Mouse (Mus musculus) heart, embryonic 12.5 days (tissue): ENCODE data around the gene Trim11. TPM values are rescaled to one million over a fixed set of nuclear protein-coding genes. Genes with fewer than 3 reads are reported as not detected.

Experiments
- ATAC-seq: fragments of 200-750 bp; cut with Nextera tagmentation; 2 replicates; pipeline ENCODE4 v1.8.0; 2017; ENCODE audit warnings: moderate TSS enrichment, moderate library complexity; ENCODE audit not compliant: insufficient number of reproducible peaks, low FRiP score
- H3K27ac ChIP-seq: fragments of 300-500 bp; sonication (generic); 2 replicates; pipeline ENCODE4 v1.5.1; 2016; ENCODE audit warnings: mild to moderate bottlenecking, moderate library complexity; ENCODE audit not compliant: poor library complexity, severe bottlenecking
- H3K27me3 ChIP-seq: fragments of 300-500 bp; sonication (generic); replicated peaks from 2 replicates; pipeline ENCODE4 v1.6.1; 2016; ENCODE audit warnings: mild to moderate bottlenecking, moderate library complexity
- H3K36me3 ChIP-seq: fragments of 300-500 bp; sonication (generic); 2 replicates; pipeline ENCODE4 v1.6.1; 2016; ENCODE audit warnings: mild to moderate bottlenecking, moderate library complexity
- H3K4me1 ChIP-seq: fragments of 300-500 bp; sonication (generic); replicated peaks from 2 replicates; pipeline ENCODE4 v1.6.1; 2016; ENCODE audit warnings: mild to moderate bottlenecking
- H3K4me2 ChIP-seq: fragments of 300-500 bp; sonication (generic); 2 replicates; pipeline ENCODE4 v1.6.1; 2016; ENCODE audit warnings: mild to moderate bottlenecking, moderate library complexity
- H3K4me3 ChIP-seq: fragments of 300-500 bp; sonication (generic); 2 replicates; pipeline ENCODE4 v1.5.1; 2016; ENCODE audit warnings: mild to moderate bottlenecking
- H3K9ac ChIP-seq: fragments of 300-500 bp; sonication (generic); 2 replicates; pipeline ENCODE4 v1.6.1; 2016; ENCODE audit warnings: mild to moderate bottlenecking, moderate library complexity
- H3K9me3 ChIP-seq: fragments of 300-500 bp; sonication (generic); replicated peaks from 2 replicates; pipeline ENCODE4 v1.6.1; 2016; ENCODE audit warnings: mild to moderate bottlenecking, moderate library complexity
- WGBS: fragments of 180-500 bp; shearing (Covaris S2); methylation state at CpG from one replicate; pipeline ENCODE4 v1.1.7; 2016; 5-methylcytosine and 5-hydroxymethylcytosine counted together
- polyA plus RNA-seq: library from polyadenylated mRNA; unstranded; fragments of >200 nt; fragmentation: Nextera tagmentation; extraction: Ambion mirVana; gene quantifications from 2 replicates; pipeline ENCODE4 v1.2.1, GENCODE M21; 2016

Trim11 gene
- polyA plus RNA-seq, 1 experiment from 2014 or later = 27.6 TPM

DNA sequence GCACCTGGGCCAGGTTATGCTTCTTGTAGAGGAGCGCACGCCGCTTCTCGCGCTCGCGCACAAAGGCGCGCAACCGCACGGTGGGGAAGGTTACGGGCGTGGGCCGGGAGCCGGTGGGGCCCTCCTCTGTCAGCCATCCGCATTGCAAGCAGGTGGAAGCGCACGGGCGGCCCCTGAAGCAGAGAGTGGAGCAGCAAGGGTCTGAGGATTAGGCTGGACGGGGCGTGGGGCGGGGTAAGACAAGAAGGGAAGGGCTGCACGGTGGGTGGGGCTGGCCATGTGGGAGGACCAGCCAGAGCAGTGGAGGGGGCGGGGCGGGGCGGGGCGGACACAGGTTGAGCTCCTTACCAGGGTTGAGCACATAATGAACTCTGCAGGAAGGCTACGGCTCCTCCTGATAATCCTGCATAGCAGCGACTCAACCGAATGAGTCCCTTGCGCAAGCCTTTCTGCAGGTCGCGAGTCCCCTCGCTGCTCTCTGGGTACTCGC is 16.5 kb downstream of the Trim11 start:
- Histone ChIP-seq H3K4me2 (peak overlapping the region; percentile 68), H3K36me3 (peaks cover 42% of the 10 kb centered on the region), H3K9me3 (no peaks in the 10 kb centered on the region), H3K27ac (0 out of 2 replicates have a peak overlapping the region, but pooled peaks have one; percentile 46), H3K9ac (peak overlapping the region; percentile 75), H3K27me3 (peaks cover 26% of the 10 kb centered on the region; the same call in 1 of the 2 replicates), H3K4me3 (peak overlapping the region; percentile 33), H3K4me1 (peaks cover 99% of the 10 kb centered on the region)
- ATAC-seq = peak; percentile 50; the same call in 1 of the 2 replicates
- 4% methylated on average over 33 of the region's 35 CpGs for WGBS

DNA sequence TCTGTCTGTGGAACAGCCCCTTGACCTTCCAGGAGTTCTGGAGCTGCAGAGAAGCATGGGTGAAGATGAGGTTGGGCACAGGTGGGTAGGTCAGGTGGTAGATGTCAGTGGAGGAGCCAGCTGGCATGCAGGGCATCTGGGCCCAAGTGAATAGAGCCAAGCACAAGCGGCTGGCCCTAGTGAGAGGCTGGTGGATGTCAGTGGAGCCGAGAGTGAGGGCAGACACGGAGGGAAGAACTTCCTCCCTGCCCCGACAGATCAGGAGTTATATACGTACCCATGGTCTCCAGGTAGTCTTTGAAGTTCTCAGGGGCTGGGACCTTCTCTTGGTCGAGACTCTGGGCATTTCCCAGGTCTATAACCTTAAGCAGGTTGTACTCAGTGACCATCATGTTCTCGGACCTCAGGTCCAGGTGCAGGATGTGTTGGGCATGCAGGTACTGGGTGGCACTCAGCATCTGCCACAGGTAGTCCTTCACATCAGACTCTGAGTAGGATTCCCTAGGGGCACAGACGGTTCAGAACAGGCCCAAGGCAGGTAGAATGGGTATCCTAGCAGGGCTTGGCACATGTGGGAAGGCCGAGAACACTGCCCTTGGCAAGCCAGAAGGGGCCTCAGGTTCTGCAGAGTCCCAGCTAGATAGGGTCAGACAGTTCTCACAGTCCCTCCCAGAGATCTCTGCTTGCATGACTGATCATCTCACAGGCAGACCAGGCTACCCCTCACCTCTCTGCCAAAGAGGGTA is 17.3 kb downstream of the Trim11 start:
- 78% methylated on average over 9 of the region's 9 CpGs for WGBS
- Histone ChIP-seq H3K4me3 (no peak overlapping the region), H3K9me3 (no peaks in the 10 kb centered on the region), H3K4me1 (peaks cover 99% of the 10 kb centered on the region), H3K27me3 (peaks cover 26% of the 10 kb centered on the region; the same call in 1 of the 2 replicates), H3K27ac (no peak overlapping the region), H3K4me2 (0 out of 2 replicates have a peak overlapping the region, but pooled peaks have one; percentile 68), H3K9ac (peak overlapping the region; percentile 75; the same call in 1 of the 2 replicates), H3K36me3 (peaks cover 33% of the 10 kb centered on the region)
- no peak for ATAC-seq

DNA sequence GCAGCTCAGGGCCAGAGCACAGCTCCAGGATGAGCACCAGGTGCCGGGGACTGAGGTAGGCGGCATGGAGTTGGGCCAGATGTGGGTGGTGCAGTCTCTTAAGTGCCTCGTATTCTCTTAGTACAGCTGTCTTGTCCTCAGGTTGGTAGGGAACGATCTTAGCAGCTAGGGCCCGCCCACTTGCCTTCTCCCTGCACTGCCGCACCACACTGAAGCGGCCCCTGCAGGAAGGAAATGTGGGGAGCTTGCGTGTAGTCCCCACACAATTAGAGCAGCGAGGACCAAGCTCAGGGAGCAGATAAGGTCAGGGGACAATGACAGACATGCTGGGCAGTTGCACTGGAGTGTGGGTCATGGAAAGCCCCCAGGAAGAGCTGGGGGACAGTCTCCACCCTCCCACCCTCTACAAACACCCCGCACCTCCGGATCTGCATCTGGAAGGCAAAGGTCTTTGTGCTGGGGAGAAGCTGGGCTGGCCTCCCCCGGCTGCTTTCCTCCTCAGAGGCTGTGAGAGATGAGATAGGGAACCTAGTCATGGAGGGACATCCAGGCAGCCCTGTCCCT is 18.0 kb downstream of the Trim11 start:
- peaks cover 26% of the 10 kb centered on the region; the same call in 1 of the 2 replicates for H3K27me3 ChIP-seq
- no peak overlapping the region for H3K4me2 ChIP-seq
- H3K9ac ChIP-seq = no peak overlapping the region
- no peak overlapping the region for H3K27ac ChIP-seq
- no peak overlapping the region for H3K4me3 ChIP-seq
- H3K9me3 ChIP-seq = no peaks in the 10 kb centered on the region
- 49% methylated on average over 12 of the region's 12 CpGs for WGBS
- peaks cover 28% of the 10 kb centered on the region for H3K36me3 ChIP-seq
- peaks cover 99% of the 10 kb centered on the region for H3K4me1 ChIP-seq
- no peak for ATAC-seq

DNA sequence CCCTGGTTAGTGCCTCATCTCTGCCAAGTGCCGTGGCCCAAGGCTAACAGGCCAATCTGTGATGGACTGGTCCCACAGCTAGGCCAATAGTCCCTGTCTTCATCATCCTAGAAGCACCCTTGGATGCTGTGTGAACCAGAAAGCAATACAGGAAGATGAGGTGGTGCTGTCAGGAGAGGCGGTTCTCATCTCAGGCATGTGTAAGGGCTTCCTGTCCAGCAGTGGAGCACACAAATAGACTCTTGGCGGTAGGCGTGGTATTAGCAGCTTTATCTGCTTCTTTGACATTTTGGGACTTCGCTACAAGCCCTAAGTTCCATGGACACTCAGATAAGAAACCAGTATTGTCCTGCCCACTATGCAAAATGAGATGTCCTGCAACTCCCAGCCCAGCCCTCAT is 19.6 kb downstream of the Trim11 start:
- Histone ChIP-seq H3K27ac (peak overlapping the region; percentile 69; the same call in 1 of the 2 replicates), H3K9ac (peak overlapping the region; percentile 58), H3K4me3 (no peak overlapping the region), H3K27me3 (peaks cover 22% of the 10 kb centered on the region; the same call in 1 of the 2 replicates), H3K36me3 (peaks cover 28% of the 10 kb centered on the region), H3K9me3 (no peaks in the 10 kb centered on the region), H3K4me1 (peaks cover 98% of the 10 kb centered on the region), H3K4me2 (peak overlapping the region; percentile 69)
- no peak for ATAC-seq
- 50% methylated on average over 5 of the region's 5 CpGs for WGBS

DNA sequence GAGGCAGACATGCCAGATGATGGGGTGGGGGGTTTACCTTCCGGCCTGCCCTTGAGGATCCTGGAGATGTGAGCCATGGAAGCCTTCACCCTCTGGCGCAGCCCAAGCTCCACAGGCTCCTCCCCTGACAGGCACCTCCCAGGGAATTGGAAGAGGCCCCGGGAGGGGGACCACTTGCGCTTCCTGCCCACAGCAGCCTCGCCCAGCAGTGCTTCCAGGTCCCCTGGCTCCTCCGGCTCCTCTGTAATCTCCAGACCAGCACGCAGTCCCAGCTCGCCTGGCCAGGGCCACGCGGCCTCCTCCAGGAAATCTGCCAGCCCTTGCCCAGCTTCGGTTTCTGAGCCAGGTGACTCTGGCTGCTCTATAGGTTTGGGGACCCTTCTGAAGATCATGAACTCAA is 21.3 kb downstream of the Trim11 start:
- peak; percentile 40; the same call in 1 of the 2 replicates for ATAC-seq
- Histone ChIP-seq H3K4me2 (peak overlapping the region; percentile 69), H3K4me1 (peaks cover 94% of the 10 kb centered on the region)

DNA sequence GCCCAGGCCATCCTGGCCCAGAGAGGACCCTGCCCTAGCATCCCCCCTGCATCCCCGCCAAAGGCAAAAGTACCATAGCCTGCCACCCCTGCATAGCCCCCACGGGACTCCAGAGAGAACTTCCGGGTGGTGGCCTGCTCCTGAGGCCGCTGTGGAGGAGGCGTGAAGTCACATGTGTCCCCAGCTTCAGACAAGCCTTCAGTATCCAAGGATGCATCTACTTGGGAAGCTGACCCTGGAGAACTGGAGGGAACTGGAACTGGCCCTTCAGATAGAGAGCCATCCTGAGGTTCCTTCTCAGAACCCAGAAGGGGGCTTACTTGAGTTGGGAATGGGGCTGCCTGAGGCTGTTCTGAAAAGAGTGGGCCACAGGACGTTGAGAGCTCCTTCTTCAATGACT is 21.9 kb downstream of the Trim11 start:
- Histone ChIP-seq H3K9me3 (no peaks in the 10 kb centered on the region), H3K27ac (peak overlapping the region; percentile 69), H3K4me3 (peak overlapping the region; percentile 31; the same call in 1 of the 2 replicates), H3K36me3 (peaks cover 26% of the 10 kb centered on the region), H3K27me3 (peaks cover 14% of the 10 kb centered on the region; the same call in 1 of the 2 replicates), H3K4me2 (peak overlapping the region; percentile 69), H3K9ac (peak overlapping the region; percentile 58), H3K4me1 (peaks cover 88% of the 10 kb centered on the region)
- WGBS = 81% methylated on average over 6 of the region's 6 CpGs
- ATAC-seq = no peak

More for the DNA sequence above, 21.3 kb downstream of the Trim11 start:
- Histone ChIP-seq H3K27me3 (peaks cover 14% of the 10 kb centered on the region; the same call in 1 of the 2 replicates), H3K36me3 (peaks cover 28% of the 10 kb centered on the region), H3K9me3 (no peaks in the 10 kb centered on the region), H3K27ac (peak overlapping the region; percentile 69), H3K9ac (peak overlapping the region; percentile 58), H3K4me3 (peak overlapping the region; percentile 31)
- 18% methylated on average over 11 of the region's 11 CpGs for WGBS

DNA sequence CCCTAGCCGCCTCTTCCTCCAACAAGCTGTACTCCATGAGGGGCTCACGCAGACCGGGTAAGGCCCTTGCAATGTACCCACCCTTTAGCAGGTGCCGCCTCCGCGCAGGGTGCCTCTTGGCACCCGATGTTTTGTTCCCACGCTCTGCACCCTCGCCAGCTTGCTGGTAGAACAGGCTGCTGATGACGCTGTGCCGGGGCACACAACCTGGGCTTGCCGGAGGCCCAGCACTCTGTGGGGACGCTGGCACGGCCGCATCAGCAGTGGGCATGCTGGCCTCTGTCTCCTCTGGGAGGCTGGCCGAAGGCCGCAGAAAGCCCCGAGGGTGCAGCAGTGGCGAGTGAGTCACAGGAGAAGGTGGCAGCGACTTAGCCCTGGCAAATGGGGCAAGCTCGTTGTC is 22.7 kb downstream of the Trim11 start:
- Histone ChIP-seq H3K4me3 (0 out of 2 replicates have a peak overlapping the region, but pooled peaks have one; percentile 9), H3K9ac (peak overlapping the region; percentile 58), H3K9me3 (no peaks in the 10 kb centered on the region), H3K27ac (peak overlapping the region; percentile 31), H3K4me2 (peak overlapping the region; percentile 69), H3K36me3 (peaks cover 20% of the 10 kb centered on the region), H3K4me1 (peaks cover 80% of the 10 kb centered on the region), H3K27me3 (0 out of 2 replicates have a peak, but pooled peaks cover 6% of the 10 kb centered on the region)
- no peak for ATAC-seq
- 86% methylated on average over 21 of the region's 21 CpGs for whole genome bisulfite sequencing

DNA sequence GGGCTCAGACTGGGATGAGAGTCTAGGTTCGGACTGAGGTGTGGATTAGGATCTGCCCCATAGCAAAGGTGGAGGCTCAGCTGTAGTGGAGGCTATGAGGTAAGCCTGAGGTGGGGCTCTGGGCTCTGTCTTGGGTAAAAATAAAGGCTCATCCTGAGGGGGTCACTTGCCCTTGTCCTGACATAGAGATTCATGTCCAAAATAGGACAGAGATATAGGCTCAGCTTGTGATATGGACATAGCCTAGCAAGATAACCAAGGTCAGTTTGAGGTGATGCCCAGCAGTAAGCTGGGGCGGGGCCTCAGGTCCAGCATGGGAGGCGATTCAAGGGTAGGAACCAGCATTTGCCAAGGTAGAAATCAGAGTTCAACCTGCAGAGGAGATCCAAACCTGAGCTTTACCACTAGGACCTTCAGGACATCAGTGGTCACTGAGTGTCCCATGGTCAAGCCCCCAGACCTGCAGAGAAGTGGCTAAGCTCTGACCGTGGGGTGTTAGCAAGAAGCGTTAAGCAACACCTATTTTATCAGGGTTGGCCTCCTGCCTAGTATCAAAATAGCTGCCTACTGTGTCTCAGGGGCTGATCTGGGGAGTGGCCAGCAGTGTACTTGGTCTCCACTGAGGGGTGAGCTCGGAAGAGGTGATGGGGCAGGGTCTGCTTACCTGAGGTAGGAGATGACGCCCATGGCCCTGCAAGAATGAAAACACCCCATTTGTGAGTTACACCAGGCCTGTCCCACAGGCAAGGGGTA is 24.6 kb downstream of the Trim11 start:
- peak overlapping the region; percentile 32 for H3K4me3 ChIP-seq
- peak overlapping the region; percentile 69 for H3K4me2 ChIP-seq
- no peaks in the 10 kb centered on the region for H3K9me3 ChIP-seq
- 42% methylated on average over 7 of the region's 7 CpGs for WGBS
- H3K9ac ChIP-seq = peak overlapping the region; percentile 76
- H3K4me1 ChIP-seq = peaks cover 62% of the 10 kb centered on the region
- H3K27me3 ChIP-seq = no peaks in the 10 kb centered on the region
- ATAC-seq = peak; percentile 69
- H3K36me3 ChIP-seq = peaks cover 8% of the 10 kb centered on the region; the same call in 1 of the 2 replicates
- H3K27ac ChIP-seq = peak overlapping the region; percentile 93

DNA sequence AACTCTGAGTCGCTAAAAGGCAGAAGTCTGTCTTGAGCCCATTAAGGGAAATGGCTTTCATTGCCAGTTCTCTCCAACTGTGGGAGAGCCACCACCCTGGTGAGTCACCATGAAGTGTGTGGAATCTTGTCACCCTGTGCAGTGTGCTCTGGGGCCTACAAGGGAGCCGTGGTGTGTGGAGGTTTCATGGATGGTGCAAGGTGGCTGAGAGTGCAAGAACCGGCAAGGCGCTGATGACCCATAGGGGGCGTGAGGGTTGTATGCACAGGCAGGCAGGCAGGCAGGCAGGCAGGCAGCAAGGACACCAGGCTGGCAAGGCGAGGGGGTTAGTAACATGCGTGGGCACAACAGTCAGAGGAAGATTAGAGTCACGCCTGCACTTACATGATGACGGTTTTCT is 37.2 kb downstream of the Trim11 start:
- Histone ChIP-seq H3K4me3 (no peak overlapping the region), H3K27me3 (no peaks in the 10 kb centered on the region), H3K4me2 (no peak overlapping the region), H3K36me3 (peaks cover 23% of the 10 kb centered on the region), H3K9me3 (no peaks in the 10 kb centered on the region), H3K27ac (no peak overlapping the region), H3K4me1 (peaks cover 11% of the 10 kb centered on the region), H3K9ac (no peak overlapping the region)
- WGBS = 36% methylated on average over 9 of the region's 9 CpGs
- ATAC-seq = no peak

DNA sequence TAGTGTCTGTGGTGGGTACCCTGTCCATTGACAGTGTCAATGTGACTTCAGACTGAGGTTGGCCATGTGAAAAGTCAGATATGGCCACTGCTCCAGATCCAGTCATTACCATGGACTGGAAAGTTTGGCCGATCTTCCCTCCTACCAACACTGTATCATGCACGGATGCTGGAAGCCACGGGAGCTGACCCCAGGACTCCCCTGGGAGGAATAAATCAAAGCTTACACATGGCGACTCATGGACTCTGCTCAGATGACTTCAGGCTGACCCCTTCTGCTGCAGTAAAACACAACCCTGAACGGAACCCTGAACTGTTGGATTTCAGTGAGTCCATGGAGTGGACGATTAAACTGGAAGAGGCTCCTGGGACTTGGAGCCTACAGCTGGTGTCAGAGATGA is 48.5 kb downstream of the Trim11 start:
- Histone ChIP-seq H3K36me3 (peaks cover 80% of the 10 kb centered on the region), H3K4me2 (no peak overlapping the region), H3K27me3 (no peaks in the 10 kb centered on the region), H3K4me3 (no peak overlapping the region), H3K27ac (no peak overlapping the region), H3K9me3 (no peaks in the 10 kb centered on the region), H3K9ac (no peak overlapping the region), H3K4me1 (no peaks in the 10 kb centered on the region)
- no peak for ATAC-seq
- WGBS = 75% methylated on average over 6 of the region's 6 CpGs
